Mouse (Mus musculus) hindbrain, postnatal 0 days (tissue): ENCODE measurements around the gene A930018P22Rik. TPM values are rescaled to one million over a fixed set of nuclear protein-coding genes. Genes with fewer than 3 reads are reported as not detected.
"Not testable (repeated sequence)": the region's sequence is repeated elsewhere in the genome, so short reads cannot be mapped to it uniquely, and the experiment has no call there.

Experiments used
- ATAC-seq: fragments of 200-750 bp; cut with Nextera tagmentation; 2 replicates; pipeline ENCODE4 v1.8.0; 2017; ENCODE audit warnings: mild to moderate bottlenecking, moderate TSS enrichment, moderate library complexity
- DNase-seq: peaks from one replicate; pipeline ENCODE4 v3.0.0-alpha.2; 2015; ENCODE audit warnings: low spot score
- H3K27ac ChIP-seq: fragments of 300-500 bp; sonication (generic); 2 replicates; pipeline ENCODE4 v1.5.1; 2014; ENCODE audit warnings: mild to moderate bottlenecking
- H3K27me3 ChIP-seq: fragments of 300-500 bp; sonication (generic); 2 replicates; pipeline ENCODE4 v1.6.1; 2014; ENCODE audit warnings: low read length, mixed read lengths; ENCODE audit not compliant: insufficient read depth
- H3K36me3 ChIP-seq: fragments of 300-500 bp; sonication (generic); 2 replicates; pipeline ENCODE4 v1.6.1; 2014; ENCODE audit warnings: low read length, mixed read lengths; ENCODE audit not compliant: insufficient read depth
- H3K4me1 ChIP-seq: fragments of 300-500 bp; sonication (generic); 2 replicates; pipeline ENCODE4 v1.6.1; 2014; ENCODE audit warnings: antibody characterized with exemption, low read length, mixed read lengths; ENCODE audit not compliant: insufficient read depth
- H3K4me2 ChIP-seq: fragments of 300-500 bp; sonication (generic); 2 replicates; pipeline ENCODE4 v1.6.1; 2014; ENCODE audit warnings: low read depth, mild to moderate bottlenecking, low read length, moderate library complexity, mixed read lengths
- H3K4me3 ChIP-seq: fragments of 300-500 bp; sonication (generic); 2 replicates; pipeline ENCODE4 v1.5.1; 2014; ENCODE audit warnings: low read length
- H3K9ac ChIP-seq: fragments of 300-500 bp; sonication (generic); replicated peaks from 2 replicates; pipeline ENCODE4 v1.6.1; 2014; ENCODE audit warnings: mild to moderate bottlenecking, low read length, moderate library complexity, mixed read lengths
- H3K9me3 ChIP-seq: fragments of 300-500 bp; sonication (generic); 2 replicates; pipeline ENCODE4 v1.6.1; 2016; ENCODE audit warnings: low read length, mixed read lengths
- CTCF ChIP-seq: IDR thresholded peaks from 2 replicates; pipeline ENCODE4 v1.5.1; 2016; ENCODE audit warnings: antibody characterized with exemption, control low read depth, low read depth
- WGBS: fragments of 180-500 bp; shearing (Covaris S2); extraction: QIAGEN DNeasy Blood & Tissue Kit; methylation state at CpG from one replicate; pipeline ENCODE4 v1.1.7; 2014; 5-methylcytosine and 5-hydroxymethylcytosine counted together
- polyA plus RNA-seq: library from polyadenylated mRNA; unstranded; fragments of >200 nt; fragmentation: Nextera tagmentation; extraction: Ambion mirVana; gene quantifications from 2 replicates; pipeline ENCODE4 v1.2.1, GENCODE M21; 2015
- total RNA-seq: library from RNA; depleted of rRNA; stranded (reverse); fragments of >200 nt; gene quantifications from 2 replicates; pipeline ENCODE4 v1.2.3, GENCODE M21; 2014

A930018P22Rik gene
- total and polyA plus RNA-seq, 2 experiments from 2014 or later = 0.31 TPM; not detected in 1

DNA sequence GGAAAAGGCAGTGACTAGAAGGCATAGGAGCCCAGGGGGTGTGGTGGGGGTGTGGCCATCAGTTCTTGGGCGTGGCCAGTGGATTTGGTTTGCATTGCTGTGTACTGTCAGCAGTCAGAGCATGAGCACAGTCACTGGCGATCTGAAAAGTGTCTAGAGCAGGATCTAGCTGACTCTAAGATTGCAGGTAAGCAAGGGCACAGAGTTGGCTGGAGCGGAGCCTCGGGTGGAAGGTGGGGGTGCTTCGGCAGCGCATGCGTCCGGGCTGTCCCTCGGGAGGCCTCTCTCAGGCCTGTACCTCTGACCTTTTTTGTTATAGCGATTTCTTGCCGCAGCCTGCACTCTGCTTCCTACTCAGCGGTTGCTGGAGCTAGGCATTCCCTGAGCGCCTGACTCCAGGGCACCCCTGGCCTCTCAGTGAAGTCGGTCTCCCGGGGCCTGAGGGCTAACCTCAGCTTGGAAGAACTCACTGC lies 26.8 kb upstream of the A930018P22Rik start, which contains the start of gene Cd59a:
Gene Cd59a, plus strand, starts transcription at position 61 of the 473 bp plus-strand sequence.
- peak within 1 kb of the TSS; percentile 58 for H3K4me2 ChIP-seq
- H3K27ac ChIP-seq = peak within 1 kb of the TSS; percentile 75
- H3K4me3 ChIP-seq = peak within 1 kb of the TSS; percentile 40
- 3% methylated on average over 15 of the region's 15 CpGs for WGBS
- no peaks in the 10 kb centered on the region for H3K9me3 ChIP-seq
- no peaks in the 10 kb centered on the region; the same call in 1 of the 2 replicates for H3K4me1 ChIP-seq
- no peaks in the 10 kb centered on the region for H3K27me3 ChIP-seq
- DNase-seq (peak; percentile 77), ATAC-seq (peak; percentile 89)
- TF ChIP-seq CTCF = no peak
- peak within 1 kb of the TSS; percentile 36 for H3K9ac ChIP-seq
- H3K36me3 ChIP-seq = no peaks in the 10 kb centered on the region

DNA sequence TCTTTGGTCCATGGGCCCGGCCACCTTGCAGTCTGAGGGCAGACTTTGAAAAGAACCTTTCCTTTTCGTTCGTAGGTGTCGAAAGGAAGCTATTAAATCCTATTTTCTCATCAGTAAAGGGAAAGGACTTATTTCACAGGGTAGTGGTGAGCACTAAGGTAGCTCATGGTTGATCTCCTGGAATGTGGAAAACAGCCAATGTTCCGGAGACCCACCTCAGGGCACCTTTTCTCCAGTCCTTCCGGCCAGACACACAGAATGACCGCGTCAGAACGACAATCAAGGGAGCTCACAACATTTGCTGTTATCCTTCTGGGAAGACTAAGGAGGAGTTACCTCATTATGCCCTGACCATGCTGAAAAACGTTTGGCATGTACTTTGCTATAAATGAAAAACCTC lies 26.3 kb upstream of the A930018P22Rik start:
- TF ChIP-seq CTCF = no peak
- Histone ChIP-seq H3K27ac (peak overlapping the region; percentile 75), H3K4me2 (peak overlapping the region; percentile 58), H3K27me3 (no peaks in the 10 kb centered on the region), H3K4me3 (peak overlapping the region; percentile 40), H3K4me1 (no peaks in the 10 kb centered on the region; the same call in 1 of the 2 replicates), H3K36me3 (no peaks in the 10 kb centered on the region), H3K9ac (peak overlapping the region; percentile 36), H3K9me3 (no peaks in the 10 kb centered on the region)
- 42% methylated on average over 10 of the region's 10 CpGs for WGBS
- no peak for ATAC-seq
- DNase-seq = no peak

DNA sequence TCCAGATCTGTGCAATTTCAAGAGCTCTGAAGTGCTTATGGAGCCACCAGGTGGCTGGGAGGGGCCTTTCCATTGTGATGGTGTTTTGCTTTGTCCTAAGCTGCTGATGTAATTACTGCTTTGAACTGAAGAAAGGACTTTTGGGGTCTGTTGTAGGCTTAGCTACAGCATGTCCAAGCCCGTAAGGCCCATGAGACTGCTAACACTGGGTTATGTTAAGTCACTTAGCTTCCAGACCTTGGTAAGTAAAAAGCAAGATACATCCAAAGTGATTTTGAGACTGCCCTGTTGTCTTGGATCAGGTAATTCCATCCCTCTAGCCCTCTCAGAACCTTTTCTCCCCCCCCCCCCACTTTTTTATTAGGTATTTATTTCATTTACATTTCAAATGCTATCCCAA lies 25.8 kb upstream of the A930018P22Rik start:
- H3K9me3 ChIP-seq, DNase-seq, H3K27me3 ChIP-seq, ATAC-seq, H3K27ac ChIP-seq, H3K4me1 ChIP-seq, H3K9ac ChIP-seq, H3K36me3 ChIP-seq, H3K4me3 ChIP-seq, H3K4me2 ChIP-seq: not testable (repeated sequence)
- WGBS = 69% methylated on average over 1 of the region's 1 CpGs

DNA sequence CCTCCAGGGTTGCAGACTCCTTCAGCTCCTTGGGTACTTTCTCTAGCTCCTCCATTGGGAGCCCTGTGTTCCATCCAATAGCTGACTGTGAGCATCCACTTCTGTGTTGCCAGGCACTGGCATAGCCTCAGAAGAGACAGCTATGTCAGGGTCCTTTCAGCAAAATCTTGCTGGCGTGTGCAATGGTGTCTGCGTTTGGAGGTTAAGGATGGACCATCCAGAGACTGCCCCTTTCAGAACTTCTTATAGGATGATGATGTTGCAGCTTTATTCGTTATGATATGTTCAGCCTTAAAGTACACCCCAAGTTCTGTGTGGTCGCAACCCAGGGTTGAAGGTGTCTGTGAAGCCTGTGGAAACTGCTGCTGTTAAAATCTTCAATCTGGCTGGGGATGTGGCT lies 25.2 kb upstream of the A930018P22Rik start:
- not testable (repeated sequence) for ATAC-seq, H3K4me2 ChIP-seq, H3K4me3 ChIP-seq, DNase-seq, H3K4me1 ChIP-seq, H3K9me3 ChIP-seq, H3K9ac ChIP-seq, H3K27ac ChIP-seq, H3K36me3 ChIP-seq, H3K27me3 ChIP-seq
- 95% methylated on average over 4 of the region's 4 CpGs for WGBS

DNA sequence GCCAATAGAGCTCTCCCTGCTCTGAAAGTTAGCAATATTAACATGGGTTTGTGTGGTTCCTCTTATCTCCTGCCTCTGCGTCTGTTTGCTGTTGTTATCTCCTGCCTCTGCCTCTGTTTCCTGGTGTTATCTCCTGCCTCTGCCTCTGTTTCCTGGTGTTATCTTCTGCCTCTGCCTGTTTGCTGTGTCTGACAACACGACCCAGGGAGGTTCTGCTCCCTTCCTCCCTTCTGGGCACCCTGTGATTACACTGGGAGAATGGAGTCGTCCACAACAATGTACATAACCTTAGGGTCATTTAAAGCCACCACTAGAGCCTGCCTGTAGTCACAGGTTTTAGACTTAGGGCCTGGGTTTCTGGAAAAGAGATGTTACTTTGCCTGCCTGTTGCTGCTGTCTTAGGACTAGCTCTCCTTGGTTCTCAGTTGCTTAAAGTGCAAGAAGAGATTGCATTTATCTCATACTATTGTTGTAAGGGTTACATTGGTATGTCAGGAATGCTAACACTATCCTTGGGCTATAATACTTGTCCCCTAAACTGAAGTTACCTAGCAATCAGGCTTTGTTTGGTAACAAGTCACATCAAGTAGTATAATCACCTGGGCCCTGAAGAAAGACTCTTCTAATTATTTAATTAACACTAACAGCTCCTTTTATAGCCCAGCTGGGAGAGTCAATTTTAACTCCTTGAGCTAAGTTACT lies 23.9 kb upstream of the A930018P22Rik start:
- ATAC-seq (no peak), DNase-seq (no peak)
- Histone ChIP-seq H3K27ac (no peak overlapping the region), H3K4me1 (no peaks in the 10 kb centered on the region; the same call in 1 of the 2 replicates), H3K27me3 (no peaks in the 10 kb centered on the region), H3K4me3 (no peak overlapping the region), H3K9me3 (no peaks in the 10 kb centered on the region), H3K4me2 (no peak overlapping the region), H3K9ac (no peak overlapping the region), H3K36me3 (no peaks in the 10 kb centered on the region)
- WGBS = 49% methylated on average over 3 of the region's 3 CpGs
- TF ChIP-seq CTCF = no peak

DNA sequence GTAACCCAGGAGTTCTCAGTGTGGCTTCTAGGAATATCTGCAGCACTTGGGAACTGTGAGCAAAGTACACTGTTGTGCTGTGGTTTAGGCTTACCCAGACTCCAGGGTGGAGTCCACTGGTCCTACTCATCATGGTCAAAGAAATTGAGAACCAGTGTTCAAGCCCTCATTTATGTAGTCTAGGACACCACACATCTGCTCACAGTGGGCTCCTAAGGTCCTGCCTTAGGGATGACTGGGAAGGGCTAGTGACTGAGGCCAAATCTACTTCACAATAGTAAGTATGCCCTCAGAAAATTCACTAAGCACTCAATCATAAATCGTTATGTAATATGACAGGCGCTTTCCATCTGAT lies 23.4 kb upstream of the A930018P22Rik start:
- ATAC-seq = no peak
- Histone ChIP-seq H3K36me3 (no peaks in the 10 kb centered on the region), H3K27me3 (no peaks in the 10 kb centered on the region), H3K4me1 (no peaks in the 10 kb centered on the region; the same call in 1 of the 2 replicates), H3K9me3 (no peaks in the 10 kb centered on the region), H3K4me2 (no peak overlapping the region), H3K9ac (no peak overlapping the region), H3K27ac (no peak overlapping the region), H3K4me3 (no peak overlapping the region)
- DNase-seq = no peak
- WGBS = 96% methylated on average over 2 of the region's 2 CpGs
- no peak for TF ChIP-seq CTCF

DNA sequence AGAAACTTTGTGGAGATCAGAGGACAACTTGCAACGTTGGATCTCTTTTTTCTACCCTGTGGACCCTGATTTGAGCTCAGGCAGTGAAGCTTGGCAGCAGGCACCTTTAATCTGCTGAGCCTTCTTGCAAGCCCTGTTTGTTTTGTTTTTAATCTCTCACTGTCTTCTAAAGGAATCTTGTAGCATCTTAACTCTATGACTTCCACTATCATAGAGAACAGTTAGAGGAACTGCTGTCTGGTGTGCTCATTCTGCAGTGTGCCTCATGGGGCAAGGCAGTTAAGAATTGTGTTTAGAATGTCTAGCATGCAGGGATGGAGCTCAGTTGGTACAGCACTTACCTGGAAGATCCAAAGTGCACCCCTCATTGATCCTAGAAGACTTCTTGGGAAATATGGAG lies 22.6 kb upstream of the A930018P22Rik start:
- Histone ChIP-seq H3K27ac (no peak overlapping the region), H3K27me3 (no peaks in the 10 kb centered on the region), H3K9ac (no peak overlapping the region), H3K9me3 (no peaks in the 10 kb centered on the region), H3K4me3 (no peak overlapping the region), H3K4me1 (no peaks in the 10 kb centered on the region; the same call in 1 of the 2 replicates), H3K36me3 (no peaks in the 10 kb centered on the region), H3K4me2 (no peak overlapping the region)
- TF ChIP-seq CTCF = no peak
- ATAC-seq = no peak
- 54% methylated on average over 1 of the region's 1 CpGs for WGBS
- DNase-seq = no peak
